In genomic region chr15:97603492-97603891, GRCm38 (mm10) we compare ENCODE assay signal across 13 mouse cellular contexts.
A peak's percentile ranks its signal among the peaks of the same experiment; 100 is the strongest.
DNase-seq lines count a peak whose midpoint lies in the region; ATAC-seq and TF ChIP-seq lines count a peak whose summit lies in the region.
"Had no signal": no experiment of that assay in that cellular context is flagged by ENCODE, and none has a peak within 500 bp of the region (broad histone marks: within the 10 kb centered on the region; RNA-seq: fewer than 3 reads in every experiment).

No protein-coding gene starts in this region.

- H3K9me3 ChIP-seq in liver, embryonic 14.5 days (ENCODE audit: control insufficient read depth, low read length) = no peaks in the 10 kb centered on the region
- no peaks in the 10 kb centered on the region for H3K9me3 ChIP-seq in liver, embryonic 11.5 days (ENCODE audit: control insufficient read depth, low read length)
- no peaks in the 10 kb centered on the region for H3K9me3 ChIP-seq in CH12.LX (replicated peaks; ENCODE audit: low read length)
- H3K9me3 ChIP-seq: heart, embryonic 10.5 days; liver, embryonic 13.5 days; midbrain, embryonic 15.5 days had no signal

- no peak overlapping the region for H3K27ac ChIP-seq in liver, embryonic 14.5 days
- H3K27ac ChIP-seq in liver, embryonic 11.5 days (ENCODE audit: low read depth, low read length) = no peak overlapping the region
- no peak overlapping the region for H3K27ac ChIP-seq in CH12.LX (ENCODE audit: insufficient read depth, low read depth)
- H3K27ac ChIP-seq: heart, embryonic 10.5 days; liver, embryonic 13.5 days; midbrain, embryonic 15.5 days had no signal

- no peaks in the 10 kb centered on the region for H3K36me3 ChIP-seq in liver, embryonic 14.5 days (replicated peaks; ENCODE audit: control insufficient read depth, insufficient read depth, low read depth)
- no peaks in the 10 kb centered on the region for H3K36me3 ChIP-seq in liver, embryonic 11.5 days (ENCODE audit: control insufficient read depth, insufficient read depth, low read length)
- no peaks in the 10 kb centered on the region for H3K36me3 ChIP-seq in CH12.LX (replicated peaks in 1 of 2; ENCODE audit: control insufficient read depth in 1 of 2, insufficient read depth in 1 of 2, low read length in 1 of 2)
- H3K36me3 ChIP-seq: heart, embryonic 10.5 days; liver, embryonic 13.5 days; midbrain, embryonic 15.5 days had no signal

- no peak for ATAC-seq in liver, embryonic 14.5 days (ENCODE audit: insufficient read depth)
- ATAC-seq in liver, embryonic 11.5 days (replicated peaks; ENCODE audit: low FRiP score) = no peak
- ATAC-seq in common myeloid progenitor, adult 5-6 weeks (replicated peaks; ENCODE audit: low read depth, poor library complexity, severe bottlenecking) = peak; percentile 65
- ATAC-seq: midbrain, embryonic 15.5 days had no signal

- DNase-seq in liver, embryonic 14.5 days (ENCODE audit: low read depth in 3 of 3, low spot score in 3 of 3) = no peak
- no peak for DNase-seq in liver, embryonic 11.5 days (ENCODE audit: low spot score)
- DNase-seq in 416B (ENCODE audit: low read depth) (peak; percentile 49), CH12.LX (ENCODE audit: extremely low read depth) (peak; percentile 43)
- no peak for DNase-seq in right cerebral cortex, postnatal 10 days (ENCODE audit: low spot score in 2 of 2)
- DNase-seq in layer of hippocampus, adult 11-12 months (ENCODE audit: low spot score) = no peak
- DNase-seq: adrenal gland, postnatal 14 days; kidney, postnatal 10 days; liver, embryonic 13.5 days; right cerebral cortex, postnatal 14 days had no signal

- H3K27me3 ChIP-seq in liver, embryonic 14.5 days (ENCODE audit: control insufficient read depth, insufficient read depth, low read length) = no peaks in the 10 kb centered on the region
- H3K27me3 ChIP-seq in liver, embryonic 11.5 days (replicated peaks; ENCODE audit: control insufficient read depth, insufficient read depth, low read length) = no peaks in the 10 kb centered on the region; the same call in 1 of the 2 replicates
- H3K27me3 ChIP-seq in CH12.LX (replicated peaks) = no peaks in the 10 kb centered on the region
- H3K27me3 ChIP-seq: midbrain, embryonic 15.5 days had no signal

- H3K4me2 ChIP-seq in liver, embryonic 14.5 days (ENCODE audit: low read depth) = no peak overlapping the region
- H3K4me2 ChIP-seq in liver, embryonic 11.5 days = no peak overlapping the region
- H3K4me2 ChIP-seq in CH12.LX (ENCODE audit: insufficient read depth, low read depth, poor library complexity, severe bottlenecking) = no peak overlapping the region
- H3K4me2 ChIP-seq: liver, embryonic 13.5 days; midbrain, embryonic 15.5 days had no signal

- H3K9ac ChIP-seq in liver, embryonic 14.5 days (replicated peaks) = no peak overlapping the region
- H3K9ac ChIP-seq in liver, embryonic 11.5 days (ENCODE audit: low read depth, low read length) = no peak overlapping the region
- H3K9ac ChIP-seq in CH12.LX (ENCODE audit: insufficient read depth, low read depth) = no peak overlapping the region
- H3K9ac ChIP-seq: liver, embryonic 13.5 days; midbrain, embryonic 15.5 days had no signal

- TF ChIP-seq POLR2A in CH12.LX (IDR thresholded peaks at IDR 0.05; ENCODE audit: low read depth, low read length) = no peak

- H3K4me1 ChIP-seq in liver, embryonic 14.5 days (replicated peaks; ENCODE audit: control insufficient read depth in 2 of 2, insufficient read depth in 2 of 2, low read length in 1 of 2) = no peaks in the 10 kb centered on the region
- no peaks in the 10 kb centered on the region; the same call in 1 of the 2 replicates for H3K4me1 ChIP-seq in liver, embryonic 11.5 days (replicated peaks; ENCODE audit: control insufficient read depth, insufficient read depth, low read length)
- H3K4me1 ChIP-seq in CH12.LX (ENCODE audit: control insufficient read depth in 1 of 2, insufficient read depth in 2 of 2) = peaks cover 0 to 3% of the 10 kb centered on the region in 2 experiments; a peak in 3 of 4 replicates

- 21% methylated on average over 6 of the region's 6 CpGs for WGBS in liver, embryonic 14.5 days (ENCODE audit: insufficient replicate concordance)
- WGBS in liver, embryonic 11.5 days = 27% methylated on average over 6 of the region's 6 CpGs

- H3K79me2 ChIP-seq in CH12.LX (replicated peaks; ENCODE audit: control insufficient read depth, extremely low read depth, insufficient read depth, poor library complexity, severe bottlenecking) = no peaks in the 10 kb centered on the region

- TF ChIP-seq RAD21 in CH12.LX (IDR thresholded peaks at IDR 0.05; ENCODE audit: low read depth, low read length) = peak; percentile 66

- H3K4me3 ChIP-seq in liver, embryonic 14.5 days (ENCODE audit: insufficient read depth in 1 of 2, low read depth in 2 of 2, low read length in 2 of 2) = no peak overlapping the region
- H3K4me3 ChIP-seq in liver, embryonic 11.5 days (ENCODE audit: low read depth, low read length) = no peak overlapping the region
- H3K4me3 ChIP-seq in CH12.LX (replicated peaks in 1 of 3; ENCODE audit: low read depth in 2 of 3, low read length in 2 of 3, poor library complexity in 1 of 3) = no peak overlapping the region
- H3K4me3 ChIP-seq: heart, embryonic 10.5 days; liver, embryonic 13.5 days; midbrain, embryonic 15.5 days had no signal

- TF ChIP-seq CTCF in liver, embryonic 14.5 days (IDR thresholded peaks at IDR 0.05; ENCODE audit: low read depth) = peak; percentile 25; the same call in 1 of the 2 replicates
- peak; percentile 51 to 71; a peak in 3 of 4 replicates for TF ChIP-seq CTCF in CH12.LX (conservative IDR thresholded peaks at IDR 0.05 in 1 of 2, IDR thresholded peaks at IDR 0.05 in 1 of 2; ENCODE audit: low read depth in 2 of 2, low read length in 2 of 2)

- TF ChIP-seq EP300 in liver, embryonic 14.5 days (IDR thresholded peaks at IDR 0.05; ENCODE audit: low read depth) = no peak
- TF ChIP-seq EP300 in CH12.LX (IDR thresholded peaks at IDR 0.05; ENCODE audit: low read length) = no peak

- dilution Hi-C loops in CH12.LX (cut with MboI; ENCODE audit: extremely low pct_ligation_motif_present, extremely low pct_unique_long_range_greater_than_20kb, low sequenced_read_pairs) = no loop called here

- in situ Hi-C loops in CH12.LX (cut with MboI; ENCODE audit: low pct_ligation_motif_present, low pct_unique_long_range_greater_than_20kb, low sequenced_read_pairs) = loop anchor here (10.0 kb wide), 1 partner anchor 409 kb away; no protein-coding TSS in a partner anchor

TF ChIP-seq in CH12.LX, 34 proteins besides CTCF, POLR2A, EP300 and RAD21:
- TF ChIP-seq USF2 (conservative IDR thresholded peaks at IDR 0.05; ENCODE audit: low read depth, low read length) (no peak), SMC3 (IDR thresholded peaks at IDR 0.05; ENCODE audit: low read depth, low read length) (peak; percentile 49), USF1 (IDR thresholded peaks at IDR 0.05; ENCODE audit: low read depth, low read length) (no peak), ZKSCAN1 (IDR thresholded peaks at IDR 0.05; ENCODE audit: borderline replicate concordance, low read depth, low read length) (no peak), JUN (IDR thresholded peaks at IDR 0.05; ENCODE audit: insufficient read depth, low read depth, low read length) (no peak), ZC3H11A (IDR thresholded peaks at IDR 0.05; ENCODE audit: low read depth, low read length) (no peak), PAX5 (IDR thresholded peaks at IDR 0.05; ENCODE audit: low read length) (no peak)

Comparison
In these comparisons a context has a peak if more than half of its experiments do, and no peak if none do; other contexts are left out.
1. DNase-seq: peak in 416B (single experiment) and CH12.LX (single experiment); none in liver, embryonic 14.5 days (0 of 3), liver, embryonic 11.5 days (single experiment), right cerebral cortex, postnatal 10 days (0 of 2) and layer of hippocampus, adult 11-12 months (single experiment).